Mouse (Mus musculus) Muller cell, postnatal 12 days (primary cell): ENCODE data around the gene Gm38100.

ENCODE experiments used
- DNase-seq: peaks from one replicate; pipeline ENCODE4 v3.0.0-alpha.2; 2015; ENCODE audit errors: inconsistent ontology term

Gene Gm38100

DNA sequence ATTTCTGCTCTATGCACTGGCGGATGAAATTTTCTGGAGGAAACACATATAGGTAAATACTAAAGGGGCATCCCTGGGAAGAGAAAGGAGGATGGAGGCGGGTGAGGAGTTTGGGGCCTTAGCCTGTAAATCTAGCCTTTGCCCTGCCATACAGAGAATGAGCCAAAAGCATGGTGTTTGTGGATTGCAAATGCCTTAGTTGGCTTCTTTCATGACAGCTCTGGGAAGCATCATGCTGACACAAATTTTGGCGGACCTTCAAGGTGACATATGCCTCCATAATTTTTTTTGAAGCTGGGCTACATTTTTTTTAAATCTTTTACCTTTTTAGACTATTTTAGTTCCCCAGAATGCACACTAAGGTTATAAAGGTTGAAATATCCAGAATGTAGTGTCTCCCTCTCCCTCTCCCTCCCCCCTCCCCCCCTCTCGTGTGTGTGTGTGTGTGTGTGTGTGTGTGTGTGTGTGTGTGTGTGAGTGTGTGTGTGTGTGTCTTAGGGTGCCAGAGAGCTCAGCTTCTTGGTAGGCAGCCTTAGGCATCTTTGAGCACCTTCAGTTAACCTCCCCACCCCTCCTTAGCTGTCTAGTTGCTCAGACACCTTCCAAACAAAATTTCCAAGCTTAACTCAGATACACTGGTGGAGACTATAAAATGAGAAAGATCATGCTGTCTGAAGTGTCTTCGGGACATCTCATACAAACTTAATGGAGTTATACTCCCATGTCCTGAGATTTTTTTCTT lies 47.0 kb downstream of the Gm38100 start:
- no peak for DNase-seq

DNA sequence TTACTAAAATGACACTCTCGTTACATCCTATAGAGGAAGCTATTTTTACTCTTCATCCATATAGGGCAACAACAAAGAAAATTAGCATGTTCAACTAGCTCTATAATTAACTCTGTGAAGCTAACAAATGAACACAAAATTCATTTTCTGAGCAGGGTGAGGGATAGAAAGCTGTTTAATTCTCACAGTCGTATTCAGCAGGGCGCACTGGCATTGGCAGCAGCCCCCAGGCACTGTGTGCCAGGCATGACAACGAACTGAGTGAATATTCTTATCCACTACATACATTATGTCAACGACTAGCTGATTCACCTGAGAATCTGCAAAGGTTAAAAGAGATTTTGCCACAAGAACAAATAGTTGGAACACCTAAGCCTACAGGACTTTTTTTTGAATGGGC lies 50.6 kb downstream of the Gm38100 start:
- DNase-seq: no peak
